Mouse (Mus musculus) stomach, postnatal 0 days (tissue): ENCODE measurements around the gene Fkbp1a.

Experiments
- CTCF ChIP-seq: IDR thresholded peaks from 2 replicates; pipeline ENCODE4 v1.5.1; 2016; ENCODE audit warnings: antibody characterized with exemption, low read depth, mild to moderate bottlenecking, moderate library complexity
- EP300 ChIP-seq: optimal IDR thresholded peaks from 2 replicates; pipeline ENCODE3; 2016; ENCODE audit warnings: antibody characterized with exemption

- no peak for TF ChIP-seq CTCF
- TF ChIP-seq EP300: no peak
Observed at GRCm38 (mm10) chr2:151500442-151501007, 41.8 kb upstream of the Fkbp1a start.
